Mouse (Mus musculus) heart, postnatal 10 days (tissue): ENCODE data around the gene Ascc1. TPM values are rescaled to one million over a fixed set of nuclear protein-coding genes. Genes with fewer than 3 reads are reported as not detected.
A peak's percentile ranks its signal among the peaks of the same experiment; 100 is the strongest.

Source experiments
- DNase-seq, 2 experiments: peaks; one replicate each; pipeline ENCODE4 v3.0.0; 2021
- intact Hi-C: fragments of 180-260 bp; cut with DNase I; formaldehyde crosslinking; loops from one replicate; pipeline ENCODE4 v1.15.1; 2025
- total RNA-seq, 2 experiments: library from RNA; stranded (reverse); gene quantifications; 2 replicates each; pipeline ENCODE4 v1.2.3; 2021

Ascc1 gene
- total RNA-seq, 2 experiments from 2014 or later, result 20.8 to 22.8 TPM

DNA sequence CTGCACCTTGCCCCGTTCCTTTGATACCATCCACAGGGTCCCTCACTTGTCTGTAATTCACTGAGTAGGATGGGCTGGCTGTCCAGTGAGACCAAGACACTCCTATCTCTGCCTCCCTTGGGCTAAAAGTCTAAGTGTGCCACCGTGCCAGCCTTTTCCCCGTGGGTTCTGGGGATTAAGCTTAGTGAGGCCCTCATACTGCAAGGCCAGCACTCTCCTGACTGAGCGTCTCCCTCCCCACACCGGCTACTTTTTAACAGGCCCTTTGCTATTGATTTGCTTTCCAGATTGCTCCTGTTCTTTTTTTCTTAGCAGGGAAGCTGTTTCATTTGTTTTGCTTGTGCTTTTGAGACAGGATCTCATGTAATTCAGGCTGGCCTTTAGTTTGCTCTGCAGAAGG lies 60.3 kb downstream of the Ascc1 start:
- no peak for DNase-seq
- intact Hi-C loops, result no loop called here

DNA sequence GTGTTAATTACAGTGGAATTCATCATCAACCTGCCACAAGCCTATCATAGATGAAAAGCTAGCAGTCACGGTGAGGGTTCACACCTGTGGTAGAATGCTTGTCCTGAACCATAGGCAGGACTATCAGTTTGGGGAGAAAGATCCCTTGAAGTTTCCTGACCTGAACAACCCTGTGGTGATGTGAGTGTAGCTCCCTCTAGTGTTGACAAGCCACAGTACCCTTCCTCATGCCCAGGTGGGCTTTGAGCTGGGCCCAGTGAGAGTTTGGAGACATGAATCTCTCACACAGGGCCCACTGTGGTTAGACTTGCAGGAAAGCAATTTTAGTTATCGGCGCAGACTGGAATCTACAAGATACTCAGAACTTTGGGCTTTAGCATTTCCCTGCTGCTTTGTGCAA lies 63.9 kb downstream of the Ascc1 start:
- intact Hi-C loops, result loop anchor here (1.0 to 2.0 kb wide), 2 partner anchors 64 to 173 kb away; partner anchors contain the start of genes Anapc16 and Ascc1
- DNase-seq, result peak; percentile 44 to 57

DNA sequence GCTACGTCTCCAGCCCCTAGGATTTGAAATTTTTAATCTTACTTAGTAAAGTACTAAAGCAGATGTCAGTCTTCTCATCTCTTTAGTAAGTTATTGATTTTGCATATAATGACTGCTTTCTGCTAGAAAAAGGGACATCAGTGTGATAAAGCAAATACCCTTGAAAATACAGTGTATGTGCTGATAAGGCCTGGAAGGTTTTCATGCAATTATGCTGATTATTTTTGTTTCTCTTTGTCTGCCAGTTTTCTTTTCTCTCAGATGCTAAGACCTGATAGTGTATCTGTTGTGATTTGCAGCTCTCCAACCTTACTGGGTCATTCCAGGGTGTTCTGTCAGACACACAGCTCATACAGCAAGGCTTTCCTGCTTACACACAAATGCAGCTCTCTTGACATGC lies 72.6 kb downstream of the Ascc1 start:
- intact Hi-C loops, result no loop called here
- DNase-seq, result no peak

DNA sequence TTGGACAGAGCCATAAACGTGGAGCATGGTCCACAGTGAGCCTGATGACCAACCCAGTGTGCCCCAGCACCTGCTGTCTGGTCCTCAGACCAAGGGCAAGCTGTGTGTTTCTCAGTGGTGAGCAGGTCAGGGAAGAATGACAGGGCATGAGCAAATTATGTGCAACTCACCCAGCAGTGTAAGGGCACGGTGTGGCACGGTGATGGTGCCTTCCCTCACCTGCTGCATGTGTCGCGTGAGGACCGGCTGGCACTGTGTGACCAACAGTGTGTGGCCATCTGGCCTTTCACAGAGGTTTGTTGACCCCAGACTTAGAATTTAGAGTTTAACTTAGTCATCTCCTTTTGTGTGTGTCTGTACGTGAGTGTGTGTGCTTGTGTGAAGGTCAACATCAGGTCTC lies 74.6 kb downstream of the Ascc1 start:
- DNase-seq, result no peak
- intact Hi-C loops, result no loop called here

DNA sequence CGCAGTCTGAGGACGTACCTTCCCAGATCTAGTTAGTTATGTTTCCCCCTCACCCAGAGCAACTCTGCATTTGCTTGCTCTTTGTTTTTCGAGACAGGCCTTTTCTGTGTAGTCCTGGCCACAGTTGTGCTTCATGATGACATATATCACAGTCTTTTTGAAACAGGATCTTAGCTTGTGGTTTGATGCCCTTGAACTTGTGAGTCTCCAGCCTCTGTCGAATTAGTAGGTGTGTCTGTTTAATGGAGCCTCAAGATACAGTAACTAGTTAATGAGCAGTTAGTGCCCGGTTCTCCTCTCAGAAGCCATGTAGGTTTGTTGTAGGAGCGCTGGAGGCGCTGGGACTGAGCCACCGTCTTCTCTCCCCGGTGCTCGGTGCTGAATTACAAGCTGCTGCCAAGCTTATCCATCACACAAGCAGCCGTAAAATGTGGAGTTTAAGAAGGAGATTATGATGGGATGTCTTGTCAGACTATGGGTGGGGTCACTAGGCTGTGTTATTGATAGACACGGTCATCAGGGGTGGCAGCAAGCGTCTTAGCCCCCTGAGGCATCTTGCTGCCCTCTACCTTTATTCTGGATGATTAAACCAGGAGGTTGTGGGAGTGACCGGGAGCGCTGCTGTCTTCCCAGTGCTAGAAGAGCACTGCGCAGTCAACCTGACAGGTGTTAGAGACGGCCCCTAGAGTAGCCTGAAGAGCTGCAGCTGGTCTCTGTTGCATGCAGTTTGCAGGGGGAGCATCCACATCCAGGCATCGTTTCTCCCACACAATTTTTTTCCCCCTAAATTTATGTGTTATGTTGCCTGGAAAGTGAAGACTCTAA lies 75.3 kb downstream of the Ascc1 start:
- no peak for DNase-seq
- intact Hi-C loops, result no loop called here

DNA sequence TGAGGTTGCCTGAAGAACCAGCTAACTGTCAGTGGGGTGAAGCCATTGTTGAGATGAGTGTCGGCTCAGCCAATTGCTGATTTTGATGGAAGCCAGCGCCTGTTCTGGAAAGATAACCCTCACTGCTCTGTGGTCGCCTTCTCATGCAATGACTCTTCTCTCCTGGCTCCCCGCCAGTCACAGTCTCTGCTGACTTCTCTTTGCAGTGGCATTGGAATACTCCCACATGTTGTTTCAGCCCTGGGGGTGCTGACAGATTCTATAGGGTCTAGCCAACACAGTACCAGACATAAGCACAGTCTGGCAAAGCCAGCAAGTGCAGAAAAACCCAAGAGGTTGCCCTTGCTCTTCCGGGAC lies 75.9 kb downstream of the Ascc1 start:
- DNase-seq, result peak; percentile 71 to 72
- intact Hi-C loops, result no loop called here

DNA sequence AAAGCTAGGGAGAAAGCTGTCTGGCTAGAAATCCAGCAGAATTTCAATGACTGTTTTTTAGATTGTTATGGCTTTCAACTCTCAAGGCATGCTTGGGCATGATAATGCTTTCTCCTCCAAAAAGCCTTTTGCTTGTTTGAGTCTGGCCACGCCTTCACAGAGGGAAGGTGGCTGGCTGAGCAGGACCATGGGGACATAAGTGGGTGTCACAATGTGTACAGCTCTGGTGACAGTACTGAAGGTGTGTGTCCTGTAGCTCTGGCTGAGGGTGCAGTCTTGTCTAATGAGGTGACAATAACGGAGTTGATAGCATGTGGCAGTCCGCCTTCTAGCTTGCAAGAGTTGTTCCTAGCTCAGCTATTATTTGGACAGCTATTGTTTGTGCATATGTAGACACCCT lies 77.6 kb downstream of the Ascc1 start:
- peak; percentile 32 to 42 for DNase-seq
- intact Hi-C loops, result no loop called here

DNA sequence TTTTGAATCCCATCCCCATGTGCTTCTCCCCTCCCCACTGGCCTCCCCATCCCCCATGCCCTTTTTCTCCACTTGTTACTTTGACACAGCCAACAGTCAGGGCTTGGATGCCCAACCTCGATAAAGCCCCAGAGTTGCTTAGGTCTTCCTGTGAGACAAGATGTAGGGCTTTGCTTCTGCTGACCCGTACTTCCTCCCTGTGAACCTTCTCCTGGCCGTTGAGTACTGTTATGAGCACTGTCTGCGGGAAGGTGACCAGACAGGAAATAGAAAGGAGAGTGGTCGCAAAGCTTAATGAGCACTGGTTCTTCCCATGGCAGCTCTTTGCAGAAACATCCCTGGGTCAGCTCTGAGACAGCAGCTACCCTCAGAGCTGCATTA lies 78.0 kb downstream of the Ascc1 start:
- intact Hi-C loops, result no loop called here
- DNase-seq, result peak in 1 of 2 experiments; percentile 35

DNA sequence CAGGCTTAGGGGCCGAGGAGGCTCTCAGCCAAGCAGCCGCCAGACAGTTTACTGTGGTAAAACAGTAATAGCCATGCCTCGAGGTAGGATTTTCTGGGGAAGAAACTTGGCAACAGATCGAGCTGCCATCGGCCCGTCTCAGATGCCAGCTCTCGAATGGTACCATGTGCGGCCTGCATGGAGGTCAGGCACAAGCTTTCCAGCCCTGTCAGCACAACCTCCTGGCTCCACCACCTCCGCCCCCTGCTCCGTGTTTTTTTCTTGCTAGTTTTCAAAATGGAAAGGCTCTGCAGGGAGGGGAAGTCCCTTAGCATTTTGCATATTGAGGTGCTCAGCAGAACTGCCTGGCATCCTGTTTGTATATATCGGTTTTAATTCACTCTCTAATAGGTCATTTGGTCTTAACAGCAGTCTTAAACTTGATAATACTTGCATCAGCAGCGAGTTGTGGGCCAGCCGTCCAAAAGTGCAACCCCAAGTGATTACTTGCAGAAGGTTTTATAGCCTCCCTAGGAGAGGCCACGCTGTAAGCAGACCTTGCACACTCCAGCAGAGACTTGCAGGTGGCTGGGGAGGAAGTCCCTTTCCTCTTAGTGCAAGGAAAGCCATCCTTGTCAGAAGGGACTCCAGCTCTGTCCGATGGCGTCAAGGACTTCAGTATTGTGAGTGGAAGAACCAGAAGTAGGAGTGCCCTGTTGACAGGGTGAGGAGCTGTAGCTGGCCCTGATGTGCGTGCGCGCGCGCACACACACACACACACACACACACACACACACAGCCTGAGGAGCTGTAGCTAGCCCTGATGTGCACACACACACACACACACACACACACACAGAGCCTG lies 78.6 kb downstream of the Ascc1 start:
- DNase-seq, result peak; percentile 48
- intact Hi-C loops, result no loop called here

DNA sequence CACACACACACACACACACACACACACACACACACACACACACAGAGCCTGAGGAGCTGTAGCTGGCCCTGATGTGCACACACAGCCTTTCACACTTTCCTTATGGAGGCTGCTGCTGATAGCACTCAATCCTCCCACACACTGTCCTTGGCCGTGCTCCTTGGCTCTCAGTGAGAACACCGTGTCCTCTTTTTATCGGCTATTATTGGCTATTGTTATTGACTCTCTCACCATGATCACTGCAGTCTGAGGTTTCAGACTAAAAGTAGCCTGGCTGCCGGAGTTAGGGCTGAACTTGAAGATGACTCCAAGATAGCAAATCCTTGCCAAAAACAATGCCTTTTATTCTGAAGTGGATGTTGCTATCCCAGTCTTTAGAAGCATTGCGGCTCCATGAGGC lies 79.3 kb downstream of the Ascc1 start:
- peak; percentile 78 to 84 for DNase-seq
- intact Hi-C loops, result no loop called here

DNA sequence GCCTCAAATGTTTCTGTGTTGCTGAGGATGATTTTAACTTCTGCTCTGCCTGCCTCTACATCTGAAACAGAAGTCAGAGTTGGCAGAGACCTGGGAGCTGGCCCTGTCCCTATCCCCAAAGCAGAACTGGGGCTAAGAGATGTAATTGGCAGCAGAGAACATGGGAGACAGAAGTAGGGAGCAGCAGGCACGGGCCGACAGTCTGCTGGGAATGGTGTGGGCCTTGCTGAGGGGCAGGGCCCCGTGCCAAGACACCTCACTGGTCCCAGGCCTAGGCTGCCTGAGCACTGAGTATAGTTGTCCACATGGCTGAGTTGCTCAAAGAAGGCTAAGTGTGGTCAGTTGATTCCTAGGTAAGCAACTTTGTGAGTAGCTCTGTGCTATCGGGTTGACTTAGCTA lies 81.5 kb downstream of the Ascc1 start:
- intact Hi-C loops, result no loop called here
- DNase-seq, result peak in 1 of 2 experiments; percentile 25

DNA sequence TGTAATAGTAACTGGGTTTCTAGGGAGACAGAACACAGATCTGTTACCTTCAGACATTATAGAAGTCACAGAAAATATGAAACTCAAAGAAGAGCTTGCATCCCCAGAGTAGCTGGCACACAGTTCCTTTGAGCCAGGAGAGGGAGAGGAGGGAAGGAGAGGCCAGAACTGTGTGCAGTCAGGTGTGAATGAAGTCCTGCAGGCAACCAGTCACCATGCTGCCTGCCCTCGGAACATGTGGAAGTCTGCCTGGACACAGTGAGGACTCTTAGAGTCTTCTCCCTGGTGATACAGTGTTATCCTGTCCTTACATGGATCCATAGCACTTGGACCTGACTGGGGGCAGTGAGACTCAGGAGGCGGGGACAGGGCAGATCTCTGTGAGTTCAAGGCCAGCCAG lies 89.7 kb downstream of the Ascc1 start:
- DNase-seq, result no peak
- intact Hi-C loops, result no loop called here

DNA sequence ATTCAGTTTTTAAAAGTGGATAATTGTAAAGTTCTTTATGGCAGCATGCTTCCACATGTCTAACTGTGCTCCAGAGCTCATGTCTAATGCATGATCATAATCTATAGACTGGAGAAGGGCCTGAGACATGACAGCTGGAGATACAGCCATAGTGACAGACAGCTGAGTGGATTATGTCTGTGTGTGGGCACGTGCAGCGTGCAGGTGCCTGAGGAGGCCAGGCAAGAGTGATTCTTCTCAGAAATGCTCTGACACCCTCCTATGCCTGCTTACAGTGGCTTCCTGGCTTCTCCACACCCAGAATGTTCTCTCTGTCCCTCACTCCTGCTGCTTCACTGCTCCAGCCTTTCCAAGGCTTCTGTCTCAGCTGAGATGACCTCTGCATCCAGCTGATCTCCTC lies 91.1 kb downstream of the Ascc1 start:
- no peak for DNase-seq
- intact Hi-C loops, result no loop called here

DNA sequence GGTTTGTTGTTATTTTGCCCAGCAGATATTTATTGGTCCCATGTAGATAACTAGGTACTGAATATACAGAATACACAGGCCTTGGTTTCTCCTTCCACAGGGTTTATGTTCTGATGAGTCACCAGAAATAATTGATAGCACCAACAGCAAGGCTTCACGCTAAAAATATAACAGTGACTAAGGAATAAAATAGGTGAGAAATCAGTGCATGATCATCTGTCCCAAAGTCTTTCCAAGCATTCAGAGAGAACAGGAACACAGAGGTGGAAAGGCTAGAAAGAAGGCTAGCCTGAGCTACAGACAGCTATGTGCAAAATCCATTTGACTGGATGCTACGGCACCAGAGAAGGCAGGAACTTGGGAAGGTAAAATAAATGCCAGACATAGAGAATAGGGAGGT lies 93.0 kb downstream of the Ascc1 start:
- DNase-seq, result no peak
- intact Hi-C loops, result no loop called here

DNA sequence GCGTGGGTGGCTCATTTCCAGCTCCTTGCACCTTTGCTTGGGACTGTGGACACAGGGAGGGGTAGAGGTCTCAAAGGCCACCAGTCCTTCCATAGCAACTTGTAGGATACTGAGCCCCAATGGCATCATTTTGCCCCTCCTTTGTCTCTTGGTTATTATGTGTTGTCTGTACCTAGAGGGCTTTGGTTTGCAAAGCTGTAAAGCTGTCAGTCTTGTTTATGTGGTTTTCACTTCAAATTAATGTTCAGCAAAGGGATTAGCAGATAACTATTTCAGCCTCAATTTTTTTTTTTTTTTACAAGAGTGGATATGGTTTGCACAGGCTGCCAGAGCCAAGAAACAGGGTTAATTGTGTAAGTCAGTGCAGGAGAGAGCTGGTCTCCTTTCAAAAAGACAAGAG lies 93.7 kb downstream of the Ascc1 start:
- intact Hi-C loops, result no loop called here

DNA sequence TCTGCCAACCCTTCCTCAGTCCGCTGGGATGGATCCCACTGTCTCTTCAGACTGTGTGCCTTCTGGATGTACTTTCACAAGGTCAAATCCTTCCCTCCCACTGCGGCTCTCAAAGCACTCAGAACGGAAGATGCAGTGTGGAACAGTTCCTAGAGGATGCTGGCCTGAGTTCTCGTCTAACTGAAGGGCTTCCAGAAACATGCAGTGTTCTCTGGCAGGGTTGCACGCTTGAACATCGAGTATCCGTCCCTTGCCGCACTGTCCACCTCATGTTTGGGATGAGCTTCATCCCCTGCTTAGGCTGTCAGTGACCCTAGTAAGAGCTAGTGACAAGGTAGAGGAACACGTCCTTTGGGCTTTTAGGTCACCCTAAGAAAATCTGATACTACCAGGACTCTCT lies 94.5 kb downstream of the Ascc1 start:
- DNase-seq, result no peak
- intact Hi-C loops, result no loop called here

More for the DNA sequence above, 93.7 kb downstream of the Ascc1 start:
- DNase-seq, result no peak

DNA sequence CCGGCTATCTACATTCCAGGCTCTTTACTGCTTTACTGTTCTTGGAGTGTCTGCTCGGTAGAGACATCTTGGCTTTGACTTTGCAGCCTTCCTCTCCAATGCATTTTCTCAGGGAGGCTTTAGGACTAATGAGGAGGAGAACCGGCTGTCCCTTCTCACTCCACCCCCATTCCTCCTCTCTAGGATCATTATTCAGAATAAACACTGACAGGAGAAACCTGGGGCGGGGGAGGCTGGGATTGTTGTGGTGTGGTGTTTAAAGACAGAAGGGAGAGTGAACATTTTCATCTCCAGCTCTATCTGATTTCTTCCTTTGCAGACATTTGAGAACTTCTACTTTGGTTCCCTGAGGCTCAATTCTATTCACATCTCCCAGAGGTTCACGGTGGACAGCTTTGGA lies 95.2 kb downstream of the Ascc1 start:
- intact Hi-C loops, result no loop called here
- DNase-seq, result no peak

DNA sequence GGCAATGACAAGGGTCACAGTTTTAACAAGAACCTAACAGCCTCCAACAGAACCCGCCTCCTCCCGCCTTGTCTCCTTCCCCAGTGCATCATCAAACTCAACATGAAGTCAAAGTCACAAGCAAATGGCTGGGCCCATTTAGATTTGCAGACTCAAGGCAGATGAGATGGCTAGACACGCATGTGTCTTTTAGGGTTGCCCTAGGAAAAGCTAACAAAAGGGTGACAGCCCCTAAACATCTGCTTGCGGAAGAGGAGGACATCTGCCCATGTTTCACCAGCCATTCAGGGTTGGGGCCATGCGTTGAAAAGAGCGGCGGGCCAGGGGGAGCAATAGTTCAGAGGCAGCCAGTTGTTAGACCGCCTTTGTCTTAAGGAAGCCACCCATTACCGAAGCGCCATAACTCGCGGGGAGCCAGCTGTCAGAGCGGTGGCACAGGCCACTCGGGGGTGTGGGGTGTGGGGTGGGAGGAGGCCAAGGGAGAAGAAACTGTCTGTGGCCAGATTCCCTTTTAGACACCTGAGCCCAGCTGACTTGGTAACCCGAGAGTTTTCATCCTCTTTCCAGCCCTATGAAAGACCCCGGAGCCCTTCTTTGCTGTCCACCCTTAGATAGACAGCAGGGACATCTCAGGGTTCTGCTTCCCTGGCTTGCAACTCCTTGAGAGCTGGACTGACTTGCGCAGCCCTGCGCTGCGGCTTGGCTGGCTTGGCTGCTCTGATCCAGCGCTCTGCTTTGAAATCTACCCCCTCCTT lies 103.0 kb downstream of the Ascc1 start:
- DNase-seq, result no peak
- intact Hi-C loops, result no loop called here

DNA sequence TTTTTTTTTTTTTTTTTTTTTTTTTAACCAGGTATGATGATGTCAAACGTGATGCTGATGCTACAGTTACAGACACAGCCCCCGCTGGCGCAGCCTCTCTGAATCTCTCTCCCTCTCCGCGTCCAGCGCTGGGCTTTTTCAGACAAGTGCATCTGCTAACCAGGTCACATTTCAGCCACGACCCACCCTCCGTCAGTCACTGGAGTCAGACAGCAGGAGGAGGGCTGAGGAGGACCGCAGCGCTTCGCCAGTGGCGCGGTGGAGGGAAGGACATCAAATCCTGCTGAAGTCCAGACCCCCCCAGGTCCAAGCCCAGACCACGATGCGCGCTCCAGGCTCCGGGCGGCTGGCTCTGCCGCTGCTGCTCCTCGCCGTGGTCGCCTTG lies 103.5 kb downstream of the Ascc1 start, which contains the start of gene Spock2:
Spock2 (plus strand) TSS at position 74 of the 385 bp plus-strand sequence.
- intact Hi-C loops, result no loop called here
- peak; percentile 23 to 32 for DNase-seq

DNA sequence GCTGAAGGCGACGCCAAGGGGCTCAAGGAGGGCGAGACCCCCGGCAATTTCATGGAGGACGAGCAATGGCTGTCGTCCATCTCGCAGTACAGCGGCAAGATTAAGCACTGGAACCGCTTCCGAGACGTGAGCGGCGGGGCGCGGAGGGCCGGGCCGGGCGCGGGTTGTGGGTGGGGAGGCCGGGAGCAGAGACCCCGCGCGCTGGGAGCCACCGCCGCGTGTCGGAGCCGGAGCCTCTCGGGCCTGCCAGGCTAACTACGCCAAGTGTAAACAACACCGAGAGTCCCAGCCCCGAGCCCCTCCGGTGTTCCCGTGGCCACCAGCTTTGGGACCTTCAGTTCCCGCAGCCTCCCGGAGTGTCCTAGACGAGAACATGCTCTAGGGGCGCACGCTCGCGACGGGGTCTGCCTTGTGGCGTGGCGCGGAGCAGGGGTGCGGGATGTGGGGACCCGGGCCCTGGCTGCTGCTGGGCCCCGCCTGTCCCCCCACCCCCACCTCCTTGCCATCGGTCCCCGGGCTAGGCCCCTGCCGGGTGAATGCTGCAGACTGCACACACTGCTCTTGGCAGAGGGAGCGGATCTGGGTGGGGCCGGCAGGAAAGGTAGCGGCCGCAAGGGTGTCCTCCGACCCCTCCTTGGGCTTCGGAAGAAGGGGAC lies 104.1 kb downstream of the Ascc1 start:
- intact Hi-C loops, result no loop called here
- peak; percentile 37 to 55 for DNase-seq

DNA sequence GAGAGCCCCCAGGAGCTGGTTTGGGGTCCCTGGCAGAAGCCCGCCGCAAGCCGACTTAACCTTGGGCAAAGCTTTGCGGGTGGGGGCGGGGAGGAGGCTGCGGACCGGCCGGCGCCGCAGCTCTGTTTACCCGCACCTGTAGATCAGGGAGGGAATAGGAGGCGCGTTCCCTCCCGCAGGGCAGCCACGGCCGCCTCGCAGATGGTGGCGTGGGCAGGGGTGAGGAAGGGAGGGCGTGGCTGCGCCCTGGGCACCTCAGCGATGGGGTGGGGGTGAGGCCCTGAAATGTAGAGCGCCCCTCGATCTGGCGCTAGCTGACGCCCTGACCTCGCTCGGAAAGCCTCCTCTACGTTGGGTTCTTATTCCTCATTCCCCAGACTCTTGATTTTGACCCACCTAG lies 104.8 kb downstream of the Ascc1 start:
- intact Hi-C loops, result no loop called here
- DNase-seq, result no peak
